In genomic region chr17:94726750-94727149, GRCm38 (mm10) we compare ENCODE assay signal across 22 mouse cellular contexts. TPM values are rescaled to one million over a fixed set of nuclear protein-coding genes. Genes with fewer than 3 reads are reported as not detected.
DNase-seq lines count a peak whose midpoint lies in the region; ATAC-seq lines count a peak whose summit lies in the region.
"Had no signal": no experiment of that assay in that cellular context is flagged by ENCODE, and none has a peak within 500 bp of the region (broad histone marks: within the 10 kb centered on the region; RNA-seq: fewer than 3 reads in every experiment).

No protein-coding gene starts in this region.

- peak; percentile 46 for ATAC-seq in common myeloid progenitor, adult 5-6 weeks (replicated peaks; ENCODE audit: low read depth, poor library complexity, severe bottlenecking)
- peak; percentile 85 for ATAC-seq in granulocyte monocyte progenitor cell, adult 5-6 weeks (replicated peaks; ENCODE audit: poor library complexity, severe bottlenecking)
- ATAC-seq in megakaryocyte progenitor cell, adult 5-6 weeks (replicated peaks; ENCODE audit: poor library complexity), result peak; percentile 86
- no peak for ATAC-seq in cerebellum, adult (ENCODE audit: insufficient number of reproducible peaks, low FRiP score, low TSS enrichment)
- ATAC-seq: activated CD4-positive, CD25-positive, alpha-beta regulatory T cell, adult 4 months; CD4-positive, CD25-positive, alpha-beta regulatory T cell, adult 4 months; Patski had no signal

- DNase-seq in 416B (ENCODE audit: low read depth), result peak; percentile 76
- no peak for DNase-seq in heart, adult 18-20 months
- DNase-seq in kidney, postnatal 14 days, result no peak
- no peak for DNase-seq in layer of hippocampus, adult 8-10 months (ENCODE audit: low spot score in 2 of 2)
- DNase-seq: adrenal gland, adult 2 months; adrenal gland, adult 8-10 months; adrenal gland, postnatal 10 days; adrenal gland, postnatal 14 days; adrenal gland, postnatal 25 days; adrenal gland, postnatal 36 days; B cell, adult 2 months; cerebellum, adult 11 months; cerebellum, adult 11-12 months; cerebellum, adult 18-20 months; cerebellum, adult 2 months had no signal

RNA-seq across cellular contexts. Expression of gene Mettl4, which starts 23.1 kb away (rescaled TPM):
- 27.5 and 31.1 TPM in 2 replicates for total RNA-seq in common myeloid progenitor, adult 5-6 weeks (2017)
- total RNA-seq in granulocyte monocyte progenitor cell, adult 5-6 weeks (2014; fragmentation: Nextera tagmentation), result 13.8 and 16.8 TPM in 2 replicates
- total RNA-seq in granulocyte monocyte progenitor cell, adult 5-6 weeks (2017), result 25.3 and 25.6 TPM in 2 replicates
- 26.5 and 27.1 TPM in 2 replicates for total RNA-seq in megakaryocyte progenitor cell, adult 5-6 weeks (2015)
- total RNA-seq in megakaryocyte progenitor cell, adult 5-6 weeks (2017), result 27.4 and 30.1 TPM in 2 replicates
- 1 to 10 TPM; 6.9 to 8.4 TPM for total RNA-seq in heart, adult 18-20 months (2021)
- 10 to 100 TPM; 13.6 to 16.9 (median 15.3) TPM for total RNA-seq in layer of hippocampus, adult 8-10 months (2022)
